Mouse (Mus musculus): Measurements from ENCODE around the gene Lat.

Gene Lat

DNA sequence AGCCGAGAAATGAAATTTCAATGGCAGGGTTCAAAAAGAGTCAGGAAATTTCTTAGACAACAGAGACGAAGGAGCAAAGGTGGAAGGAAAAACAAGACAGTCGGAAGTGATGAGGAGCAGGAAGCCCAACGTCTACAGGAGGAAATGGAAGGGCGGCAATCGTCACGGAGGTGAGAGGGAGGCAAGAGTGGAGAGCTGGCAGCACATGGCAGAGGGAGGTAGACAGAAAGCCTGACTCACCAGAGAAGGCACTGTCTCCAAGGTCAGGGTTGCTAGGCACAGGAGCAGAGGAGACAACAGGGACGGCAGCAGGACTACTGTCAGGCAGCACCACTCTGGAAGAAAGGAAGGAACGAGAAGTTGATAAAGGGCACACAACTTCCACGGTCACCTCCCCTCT is 1.7 kb downstream of the Lat start:
- DNase-seq (ENCODE audit: low spot score in 2 of 2), result no peak

DNA sequence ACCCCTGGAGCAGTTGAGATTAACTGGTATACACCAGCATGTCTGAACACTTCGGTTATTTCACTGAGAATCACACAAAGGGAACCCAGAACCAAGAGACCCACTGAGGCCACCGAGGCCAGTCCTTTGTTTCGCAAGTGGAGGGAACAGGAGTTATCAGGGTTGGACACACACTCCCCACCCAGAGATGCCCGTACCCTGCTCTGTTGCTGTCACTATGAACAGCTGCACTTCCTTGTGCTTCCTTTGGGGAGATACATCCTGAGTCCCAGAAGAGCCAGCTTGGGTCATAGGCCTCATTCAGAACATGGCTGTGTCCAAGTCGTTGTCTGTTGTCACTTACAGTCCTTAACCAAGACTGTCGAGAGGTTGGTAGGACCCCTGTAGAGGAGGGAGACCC is 6.3 kb downstream of the Lat start:
- DNase-seq (ENCODE audit: low spot score in 2 of 2), result no peak

DNA sequence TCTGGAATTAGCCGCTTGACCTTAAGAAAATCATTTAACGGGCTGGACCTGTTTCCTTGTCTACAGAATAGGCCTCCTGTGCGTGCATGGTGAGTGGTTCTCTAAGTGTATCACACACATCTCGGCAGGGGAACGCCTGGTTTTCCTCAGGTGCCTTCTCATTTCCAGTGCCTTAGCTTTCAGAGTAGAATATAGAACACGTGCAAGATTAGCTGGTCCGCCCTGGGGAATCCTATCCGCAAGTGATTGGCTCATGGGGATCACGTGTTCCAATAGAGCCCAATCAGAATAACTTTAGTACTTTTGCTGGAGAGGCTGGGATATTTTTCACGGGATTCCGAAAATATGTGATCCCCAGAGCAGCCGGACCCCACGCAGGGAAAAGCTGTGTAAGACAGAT is 10.3 kb downstream of the Lat start:
- no peak for DNase-seq (ENCODE audit: low spot score in 2 of 2)

GRCm38 (mm10) chr7:126358413-126358812 is 11.0 kb downstream of the Lat start:
- DNase-seq (ENCODE audit: low spot score in 2 of 2), result no peak

- no peak for DNase-seq (ENCODE audit: low spot score in 2 of 2)
These were observed 11.5 kb downstream of the Lat start for GRCm38 (mm10) chr7:126357838-126358237.

DNA sequence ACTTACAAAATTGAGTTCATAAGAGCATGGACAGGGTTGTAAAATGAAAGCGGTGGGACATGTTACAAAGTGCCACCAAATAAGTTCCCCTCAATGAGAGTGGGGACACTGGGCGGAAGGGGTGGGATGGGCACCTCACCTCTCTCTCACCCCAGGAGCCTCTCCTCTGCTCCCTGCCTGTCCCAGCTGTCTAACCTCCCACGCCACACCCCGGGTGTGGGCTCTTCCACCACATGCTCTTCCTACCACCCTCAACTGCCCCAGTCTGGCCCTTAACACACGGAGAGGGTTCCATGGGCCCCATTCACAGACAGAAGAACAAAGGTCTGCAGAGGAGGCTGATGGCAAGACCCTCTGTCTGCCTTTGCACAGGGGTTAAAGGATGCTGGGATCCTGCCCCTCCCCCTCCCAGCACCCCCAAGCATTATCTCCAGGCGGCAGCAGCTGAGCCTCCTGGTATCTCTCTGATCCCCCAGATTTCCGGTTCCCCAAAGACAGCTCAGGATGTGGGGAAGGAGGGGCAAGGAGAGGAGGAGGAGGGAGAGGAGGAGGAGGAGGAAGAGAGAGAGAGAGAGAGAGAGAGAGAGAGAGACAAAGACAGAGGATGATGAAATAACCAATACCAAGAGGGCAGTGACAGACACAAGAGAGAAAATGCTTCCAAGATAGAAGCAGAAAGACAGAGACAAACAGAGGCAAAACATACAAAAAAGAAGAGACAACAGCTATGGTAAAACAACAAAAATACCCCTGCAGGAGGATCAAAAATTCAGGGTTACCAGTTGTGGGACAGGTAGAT is 12.4 kb downstream of the Lat start:
- no peak for DNase-seq (ENCODE audit: low spot score in 2 of 2)

DNA sequence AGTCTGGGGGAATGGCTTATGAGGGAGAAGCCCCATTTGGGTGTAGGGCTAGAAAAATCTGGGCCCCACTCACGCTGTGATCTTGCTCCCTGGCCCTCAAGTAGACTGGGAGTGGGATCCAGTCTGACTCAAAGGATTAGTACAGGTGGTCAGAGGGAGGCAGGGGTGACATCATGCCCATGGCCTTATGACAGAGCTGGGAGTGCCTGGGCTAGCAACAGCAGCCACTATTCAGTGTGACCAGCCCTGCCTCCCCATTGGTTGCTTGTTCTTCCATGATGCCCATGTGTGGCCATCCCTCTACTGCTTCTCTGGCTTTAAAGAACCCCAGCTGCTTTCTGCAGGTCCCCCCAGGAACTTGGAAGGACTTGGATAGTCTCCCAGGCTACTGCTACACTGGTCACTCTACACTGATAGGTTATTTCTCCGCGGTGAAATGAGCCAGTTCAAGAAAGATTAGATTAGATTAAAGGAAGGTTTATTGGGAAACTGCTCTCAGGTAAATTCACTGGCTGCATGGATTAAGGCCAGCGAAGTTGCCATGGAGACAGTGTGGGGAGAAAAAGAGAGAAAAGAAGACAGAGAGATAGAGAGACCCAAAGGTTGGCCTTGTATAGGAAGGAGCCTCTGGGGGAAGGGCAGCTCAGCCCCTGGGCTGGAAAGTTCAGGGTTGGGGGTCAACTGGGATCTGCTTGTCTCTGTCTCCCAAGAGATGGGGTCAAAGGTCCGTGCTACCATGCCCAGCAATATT is 13.3 kb downstream of the Lat start:
- no peak for DNase-seq (ENCODE audit: low spot score in 2 of 2)

DNA sequence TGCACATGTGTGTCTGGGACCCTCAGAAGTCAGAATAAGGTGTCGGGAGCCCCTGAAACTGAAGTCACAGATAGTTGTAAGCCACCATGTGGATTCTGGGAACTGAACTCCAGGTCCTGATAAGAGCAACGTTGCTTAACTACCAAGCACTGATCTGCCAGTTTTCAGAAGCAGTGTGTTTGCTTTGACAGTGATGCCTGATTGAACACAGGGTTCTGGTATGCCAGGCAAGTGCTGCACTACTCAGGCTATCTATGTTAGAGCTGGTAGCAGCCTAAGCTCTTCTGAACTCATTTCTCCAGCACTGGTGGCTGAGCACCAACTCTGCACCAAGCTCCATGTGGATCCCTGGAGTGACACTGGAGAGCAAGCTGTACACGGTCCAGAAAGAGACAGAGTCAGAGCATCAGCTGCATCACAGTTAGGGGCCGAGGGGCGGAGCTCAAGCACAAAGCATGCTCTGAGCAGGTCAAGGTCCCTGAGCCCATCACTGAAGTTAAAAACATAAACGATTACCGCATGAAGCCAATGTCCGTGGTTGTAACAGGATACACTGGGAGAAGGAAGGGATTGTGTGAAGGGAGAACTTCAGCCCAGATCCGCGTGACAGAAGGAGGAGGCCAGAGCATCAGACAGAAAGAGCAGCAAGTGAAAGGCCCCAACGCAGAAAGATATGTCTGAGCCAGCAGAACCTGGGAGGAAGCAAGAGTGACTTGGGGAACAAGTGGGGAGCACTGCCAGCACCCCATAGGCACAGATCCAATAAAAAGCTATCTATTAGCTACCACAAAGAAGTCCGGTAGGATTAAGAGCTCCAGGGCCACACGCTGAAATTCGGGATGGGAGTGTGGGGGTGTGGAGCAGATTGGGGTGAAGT is 14.4 kb downstream of the Lat start:
- no peak for DNase-seq (ENCODE audit: low spot score in 2 of 2)

GRCm38 (mm10) chr7:126353994-126354365 is 15.4 kb downstream of the Lat start:
- no peak for DNase-seq (ENCODE audit: low spot score in 2 of 2)

DNA sequence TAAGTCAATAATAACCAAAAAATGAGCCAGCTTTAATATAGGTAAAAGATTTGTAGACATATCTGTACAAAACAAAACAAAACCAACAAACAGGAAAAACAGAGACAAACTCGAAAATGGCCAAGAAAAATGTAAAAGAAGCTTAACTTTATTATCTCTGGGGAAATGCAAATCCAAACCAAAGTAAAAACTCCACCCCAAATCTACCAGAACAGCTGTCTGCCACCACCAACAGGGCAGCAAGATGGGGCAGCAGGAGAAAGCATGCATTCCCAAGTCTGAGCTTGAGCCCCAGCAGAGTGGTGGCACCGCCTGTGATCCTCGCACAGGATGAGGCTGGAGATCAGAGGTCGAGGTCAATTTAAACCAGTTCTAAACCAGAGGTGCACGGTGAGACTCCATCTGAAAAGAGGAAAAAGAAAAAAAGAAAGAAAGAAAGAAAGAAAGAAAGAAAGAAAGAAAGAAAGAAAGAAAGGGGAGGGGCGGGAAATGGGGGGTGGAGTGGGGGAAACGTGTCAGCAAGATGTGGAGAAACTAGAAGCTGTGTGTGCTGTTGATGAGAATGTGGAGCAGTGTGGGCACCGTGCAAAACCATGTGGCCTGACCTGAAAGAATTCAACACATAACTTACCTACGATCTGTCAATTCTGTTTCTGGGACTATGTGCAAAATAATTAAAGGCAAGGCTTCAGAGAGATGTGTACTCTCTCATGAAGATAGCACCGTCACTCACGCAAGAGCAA is 15.9 kb downstream of the Lat start:
- DNase-seq (ENCODE audit: low spot score in 2 of 2), result no peak

GRCm38 (mm10) chr7:126351419-126351951 is 17.9 kb downstream of the Lat start:
- no peak for DNase-seq (ENCODE audit: low spot score in 2 of 2)

GRCm38 (mm10) chr7:126350748-126351418 is 18.5 kb downstream of the Lat start:
- no peak for DNase-seq (ENCODE audit: low spot score in 2 of 2)

DNA sequence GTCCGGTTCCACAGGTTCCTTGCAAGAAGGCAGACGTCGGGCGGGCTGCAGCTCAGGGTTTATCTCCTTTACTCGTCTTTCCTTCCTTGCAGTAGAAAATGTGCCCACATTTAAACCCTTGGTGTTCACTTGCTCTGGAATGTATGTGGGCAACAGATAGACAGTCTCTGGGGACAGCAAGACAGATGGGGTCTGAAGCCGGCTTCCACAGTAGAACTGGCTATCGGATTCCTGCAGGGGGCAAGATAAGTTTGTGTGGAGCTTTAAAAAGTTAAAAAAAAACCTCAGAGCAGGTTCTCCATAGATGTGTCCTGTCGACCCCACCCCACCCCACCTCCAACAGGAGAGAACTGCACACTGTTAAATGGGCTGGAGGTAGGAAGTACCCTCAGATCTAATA is 21.1 kb downstream of the Lat start:
- no peak for DNase-seq (ENCODE audit: low spot score in 2 of 2)

DNA sequence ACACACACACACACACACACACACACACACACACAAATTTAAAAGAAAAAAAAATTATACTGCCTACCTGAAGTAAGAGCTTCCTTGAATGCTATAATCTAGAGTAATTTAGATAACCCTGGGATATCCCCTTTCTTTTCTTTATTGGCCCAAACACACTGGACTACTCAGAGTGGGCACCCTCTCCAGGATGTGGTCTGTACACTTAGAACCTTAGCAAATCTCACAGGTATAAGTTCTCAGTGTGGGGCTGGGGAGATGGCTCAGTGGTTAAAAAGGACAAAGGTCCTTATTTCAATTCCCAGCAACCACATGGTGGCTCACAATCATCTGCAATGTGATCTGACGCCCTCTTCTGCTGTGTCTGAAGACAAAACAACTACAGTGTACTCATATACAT is 22.3 kb downstream of the Lat start:
- no peak for DNase-seq (ENCODE audit: low spot score in 2 of 2)

DNA sequence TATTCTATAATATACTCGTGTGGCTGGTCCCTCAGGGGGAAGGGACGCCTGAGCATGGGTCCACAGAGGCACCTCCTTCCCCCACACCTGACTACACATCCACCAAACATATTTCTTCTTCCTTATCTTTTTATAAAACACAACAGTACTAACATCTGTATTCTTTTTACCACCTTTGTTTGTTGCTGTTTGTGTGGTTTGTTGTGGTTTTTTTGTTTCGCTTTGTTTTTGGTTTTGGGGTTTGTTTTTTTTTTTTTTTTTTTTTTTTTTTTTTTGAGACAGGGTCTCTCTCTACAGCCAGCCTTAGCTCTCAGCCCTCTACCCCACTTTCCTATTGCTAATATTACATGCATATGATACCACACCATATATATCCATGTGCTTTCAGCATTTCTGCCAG is 23.4 kb downstream of the Lat start:
- DNase-seq (ENCODE audit: low spot score in 2 of 2), result no peak

GRCm38 (mm10) chr7:126345557-126345956 is 23.8 kb downstream of the Lat start:
- no peak for DNase-seq (ENCODE audit: low spot score in 2 of 2)

DNA sequence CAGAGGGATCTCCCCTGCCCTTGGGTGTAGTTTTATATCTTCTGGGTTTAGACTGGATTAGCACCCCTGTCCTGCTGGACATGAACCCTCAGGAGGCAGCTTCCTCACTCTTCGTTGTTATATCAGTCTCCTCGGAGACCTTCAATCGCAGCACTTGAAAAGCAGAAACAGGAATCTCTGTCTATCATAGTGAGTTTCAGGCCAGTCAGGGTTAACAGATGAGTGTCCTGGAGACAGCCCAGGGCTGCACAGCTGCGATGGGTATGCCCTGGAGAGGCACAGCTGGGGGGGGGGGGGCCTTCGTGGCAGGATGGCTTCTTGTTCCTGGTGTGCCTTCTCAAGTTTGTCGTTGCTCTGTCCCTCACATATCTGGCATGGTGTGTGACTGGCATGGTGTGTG is 28.5 kb downstream of the Lat start:
- DNase-seq (ENCODE audit: low spot score in 2 of 2), result no peak

DNA sequence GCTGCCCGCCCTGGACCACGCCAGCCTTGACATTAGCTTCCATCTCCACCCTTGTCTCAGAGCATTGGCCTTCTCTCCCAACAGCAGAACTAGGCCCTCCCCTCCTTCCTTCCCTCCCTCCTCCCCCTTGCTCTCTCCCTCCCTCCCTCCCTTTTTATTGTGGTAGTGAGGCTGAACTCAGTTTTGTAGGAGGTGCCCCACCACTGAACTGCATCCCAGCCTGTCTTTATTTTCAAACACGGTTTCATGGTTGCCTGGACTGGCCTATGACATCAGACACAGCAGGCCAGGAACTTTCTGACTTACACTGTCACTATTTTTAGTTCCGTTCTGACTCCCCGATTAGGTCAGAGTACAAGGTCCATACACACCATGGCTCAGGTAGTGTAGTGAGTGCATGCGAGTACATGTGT is 29.2 kb downstream of the Lat start:
- no peak for DNase-seq (ENCODE audit: low spot score in 2 of 2)

- DNase-seq (ENCODE audit: low spot score in 2 of 2), result no peak
These were observed 29.8 kb downstream of the Lat start for GRCm38 (mm10) chr7:126339521-126339971.

GRCm38 (mm10) chr7:126338906-126339305 is 30.5 kb downstream of the Lat start:
- DNase-seq (ENCODE audit: low spot score in 2 of 2), result no peak

GRCm38 (mm10) chr7:126335556-126335955 is 33.8 kb downstream of the Lat start:
- DNase-seq (ENCODE audit: low spot score in 2 of 2), result no peak

All from frontal cortex, postnatal 25 days (tissue).